Mouse (Mus musculus) MEL (cell line): Measurements from ENCODE around the gene Ptpn14.

Experiments used
- BHLHE40 ChIP-seq: IDR thresholded peaks from 2 replicates; pipeline ENCODE4 v1.6.1; 2012; ENCODE audit warnings: low read depth, mild to moderate bottlenecking, inconsistent platforms, low read length, improper control_type of control experiment, borderline replicate concordance
- CTCF ChIP-seq, 3 experiments: IDR thresholded peaks in 2 of 3; conservative IDR thresholded peaks in 1 of 3; 2 replicates each; pipeline ENCODE4 v1.5.1; 2011 to 2012; ENCODE audit warnings: low read length in 3 of 3, low read depth in 2 of 3, mild to moderate bottlenecking in 2 of 3, improper control_type of control experiment in 1 of 3, inconsistent platforms in 1 of 3, mixed read lengths in 1 of 3, moderate library complexity in 1 of 3; ENCODE audit not compliant: control insufficient read depth in 1 of 3, insufficient read depth in 1 of 3, poor library complexity in 1 of 3, severe bottlenecking in 1 of 3
- ELF1 ChIP-seq: IDR thresholded peaks from 2 replicates; pipeline ENCODE4 v1.6.1; 2014; ENCODE audit warnings: low read depth, mild to moderate bottlenecking, inconsistent platforms, low read length, improper control_type of control experiment, moderate library complexity
- GATA1 ChIP-seq: IDR thresholded peaks from 2 replicates; pipeline ENCODE4 v1.6.1; 2011; ENCODE audit warnings: low read depth, low read length, improper control_type of control experiment
- NELFE ChIP-seq: IDR thresholded peaks from 2 replicates; pipeline ENCODE4 v1.6.1; 2011; ENCODE audit warnings: low read depth, low read length, improper control_type of control experiment
- POLR2A ChIP-seq, 2 experiments: IDR thresholded peaks; 2 replicates each; pipeline ENCODE4 v1.6.1; 2011 to 2012; ENCODE audit warnings: low read length in 2 of 2, mild to moderate bottlenecking in 2 of 2, control low read depth in 1 of 2, improper control_type of control experiment in 1 of 2, low read depth in 1 of 2, moderate library complexity in 1 of 2; ENCODE audit not compliant: control insufficient read depth in 1 of 2, insufficient read depth in 1 of 2, poor library complexity in 1 of 2
- SMC3 ChIP-seq: IDR thresholded peaks from 2 replicates; pipeline ENCODE4 v1.6.1; 2011; ENCODE audit warnings: low read depth, low read length, improper control_type of control experiment
- TCF12 ChIP-seq: IDR thresholded peaks from 2 replicates; pipeline ENCODE4 v1.6.1; 2014; ENCODE audit warnings: low read depth, mild to moderate bottlenecking, inconsistent platforms, low read length, improper control_type of control experiment, moderate library complexity
- USF1 ChIP-seq: IDR thresholded peaks from 2 replicates; pipeline ENCODE4 v1.6.1; 2014; ENCODE audit warnings: low read depth, mild to moderate bottlenecking, inconsistent platforms, low read length, improper control_type of control experiment, moderate library complexity
- USF2 ChIP-seq, 2 experiments: IDR thresholded peaks; 2 replicates each; pipeline ENCODE4 v1.6.1; 2011 to 2012; ENCODE audit warnings: improper control_type of control experiment in 2 of 2, low read length in 2 of 2, borderline replicate concordance in 1 of 2, inconsistent platforms in 1 of 2, low read depth in 1 of 2, mild to moderate bottlenecking in 1 of 2; ENCODE audit not compliant: insufficient read depth in 1 of 2

GRCm38 (mm10) chr1:189694391-189694790 is 33.7 kb upstream of the Ptpn14 start:
- TF ChIP-seq GATA1: no peak
- TF ChIP-seq USF1: no peak
- no peak for TF ChIP-seq USF2 (IDR thresholded peaks at IDR 0.05; ENCODE audit: borderline replicate concordance in 1 of 2, insufficient read depth in 1 of 2, low read depth in 1 of 2, low read length in 2 of 2)
- no peak for TF ChIP-seq NELFE
- no peak for TF ChIP-seq CTCF (IDR thresholded peaks at IDR 0.05 in 2 of 3, conservative IDR thresholded peaks at IDR 0.05 in 1 of 3; ENCODE audit: control insufficient read depth in 1 of 3, insufficient read depth in 1 of 3, low read depth in 2 of 3, low read length in 3 of 3, poor library complexity in 1 of 3, severe bottlenecking in 1 of 3)
- no peak for TF ChIP-seq BHLHE40
- TF ChIP-seq ELF1: no peak
- no peak for TF ChIP-seq TCF12
- TF ChIP-seq SMC3: no peak
- no peak for TF ChIP-seq POLR2A (IDR thresholded peaks at IDR 0.05; ENCODE audit: control insufficient read depth in 1 of 2, insufficient read depth in 1 of 2, low read depth in 1 of 2, low read length in 2 of 2, poor library complexity in 1 of 2)
